Mouse (Mus musculus) C2C12 (cell line): ENCODE measurements around the gene Osbpl3.

Experiments used
- CEBPB ChIP-seq: IDR thresholded peaks from one replicate; pipeline ENCODE4 v1.6.1; 2011; ENCODE audit warnings: low read depth, mild to moderate bottlenecking, control low read depth, moderate library complexity
- CTCF ChIP-seq: IDR thresholded peaks from one replicate; pipeline ENCODE4 v1.5.1; 2011; ENCODE audit not compliant: control insufficient read depth, insufficient read depth, insufficient read length
- MAX ChIP-seq: IDR thresholded peaks from one replicate; pipeline ENCODE4 v1.6.1; 2011; ENCODE audit warnings: mild to moderate bottlenecking, control low read depth
- MYOD1 ChIP-seq: IDR thresholded peaks from one replicate; pipeline ENCODE4 v1.6.1; 2011; ENCODE audit warnings: low read depth; ENCODE audit not compliant: control insufficient read depth, insufficient read length
- MYOG ChIP-seq: IDR thresholded peaks from one replicate; pipeline ENCODE4 v1.6.1; 2011; ENCODE audit not compliant: control insufficient read depth, insufficient read length; ENCODE audit errors: extremely low read depth
- USF1 ChIP-seq: IDR thresholded peaks from one replicate; pipeline ENCODE4 v1.6.1; 2011; ENCODE audit warnings: low read depth, mild to moderate bottlenecking, control low read depth, moderate library complexity

- no peak for TF ChIP-seq CTCF
- no peak for TF ChIP-seq MYOG
- no peak for TF ChIP-seq MYOD1
- no peak for TF ChIP-seq USF1
- no peak for TF ChIP-seq CEBPB
- TF ChIP-seq MAX = no peak
These were observed 83.2 kb downstream of the Osbpl3 start for GRCm38 (mm10) chr6:50372516-50373424.
